Mouse (Mus musculus) yolk sac, embryonic 10.5 days (tissue): Measurements from ENCODE around the gene Crybg1.
"Not testable (repeated sequence)": the region's sequence is repeated elsewhere in the genome, so short reads cannot be mapped to it uniquely, and the experiment has no call there.

Experiments
- DNase-seq: peaks from one replicate; pipeline ENCODE4 v3.0.0-alpha.2; 2017; ENCODE audit warnings: low spot score

Crybg1 gene

DNA sequence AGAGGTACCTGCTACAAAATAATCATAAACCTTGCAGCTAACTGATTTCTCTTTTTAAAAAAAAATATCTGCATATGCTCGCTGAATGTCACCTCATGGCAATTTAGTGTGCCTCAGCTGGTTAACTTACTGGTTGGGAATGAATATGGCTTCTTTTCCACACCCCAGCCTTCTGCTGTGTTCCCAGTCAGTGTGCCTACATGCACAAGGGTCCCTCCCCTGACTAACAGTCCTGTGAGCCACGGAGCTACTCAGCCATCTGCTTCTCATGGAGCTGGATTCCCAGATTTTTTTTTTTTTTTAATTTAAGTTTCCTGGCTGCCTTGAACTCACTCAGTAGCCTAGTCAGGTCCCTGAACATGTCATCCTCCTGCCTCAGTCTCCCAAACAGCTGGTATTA, 183.7 kb downstream of the Crybg1 start:
- DNase-seq = no peak

DNA sequence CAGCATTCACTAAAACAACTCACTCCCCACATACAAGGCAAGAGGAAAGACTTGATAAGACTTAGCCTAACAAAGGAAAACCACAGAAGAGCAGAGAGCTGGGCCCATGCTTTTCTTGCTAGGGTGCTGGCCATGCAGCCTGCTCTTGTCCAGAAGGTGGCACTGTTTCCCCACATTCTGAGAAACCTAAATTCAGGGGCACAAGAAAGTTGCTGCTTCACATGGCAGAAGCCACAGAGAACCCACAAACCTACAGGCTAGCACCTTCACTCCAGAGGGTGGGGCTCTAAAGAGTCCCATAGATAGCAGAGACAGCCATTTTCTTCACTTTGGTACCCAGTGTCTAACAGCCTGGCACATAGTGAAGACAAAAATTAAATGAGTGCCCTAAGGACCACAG, 194.7 kb downstream of the Crybg1 start:
- peak; percentile 38 for DNase-seq

DNA sequence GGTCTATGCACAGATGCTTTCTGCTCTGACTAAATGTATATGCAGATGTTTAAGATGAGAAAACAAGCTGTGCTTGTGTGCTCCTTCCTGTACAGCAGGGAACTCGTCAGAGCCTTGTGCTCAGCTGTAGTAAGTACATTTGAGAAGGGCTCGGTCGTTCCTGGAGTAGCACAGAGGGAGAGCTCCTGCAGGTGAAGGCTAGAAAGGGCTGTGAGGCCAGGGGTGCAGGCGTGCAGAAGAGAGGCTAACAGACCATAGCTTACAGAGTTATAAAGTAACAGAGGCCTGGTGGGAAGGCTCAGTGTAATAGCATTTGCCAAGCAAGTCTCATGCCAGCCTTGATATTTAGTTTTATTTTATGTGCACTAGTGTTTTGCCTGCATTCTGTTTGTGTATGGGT, 203.2 kb downstream of the Crybg1 start:
- no peak for DNase-seq

DNA sequence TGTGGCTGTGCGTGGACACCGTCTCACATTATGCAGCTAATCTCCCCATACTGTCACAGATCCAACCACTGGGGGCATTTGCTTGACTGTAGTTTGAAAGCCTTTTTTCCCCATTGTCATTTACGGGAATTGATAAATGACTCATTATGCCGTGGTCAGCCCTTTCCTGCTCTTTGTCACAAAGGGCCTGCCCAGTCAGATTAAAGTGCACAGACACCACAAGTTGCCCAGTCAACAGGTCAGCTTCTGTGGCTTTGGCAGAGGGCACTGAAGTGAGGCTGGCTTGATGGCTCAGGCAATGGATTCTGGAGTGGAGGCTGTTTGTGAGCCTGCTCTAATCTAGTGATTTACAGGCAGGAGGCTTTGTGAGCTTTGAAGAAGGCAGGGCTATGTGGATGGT, 204.9 kb downstream of the Crybg1 start:
- DNase-seq = no peak

DNA sequence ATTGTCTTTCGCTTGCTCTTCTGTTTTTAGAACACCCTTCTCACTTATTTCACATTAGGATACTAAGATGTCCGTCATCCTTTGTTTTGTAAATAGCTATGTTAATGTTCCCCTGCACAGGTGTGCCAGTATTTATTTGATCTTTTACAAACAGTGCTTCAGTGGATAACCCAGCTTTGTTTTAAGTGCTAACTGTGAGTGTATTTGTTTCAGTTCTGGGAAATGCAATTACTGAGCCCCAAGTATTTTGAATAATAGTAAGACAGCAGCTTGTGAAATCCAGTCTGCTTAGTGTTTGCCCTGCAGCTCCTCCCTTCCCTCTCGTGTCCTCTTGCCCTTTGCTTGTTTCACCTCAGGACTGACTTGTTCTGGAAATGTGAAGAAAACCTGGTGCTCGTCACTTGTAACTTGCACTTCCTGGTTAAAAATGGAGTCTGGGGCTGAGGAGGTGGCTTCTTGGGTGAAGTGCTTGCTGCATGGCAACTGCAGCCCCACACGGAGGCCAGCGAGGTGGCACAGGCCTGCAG, 209.5 kb downstream of the Crybg1 start:
- peak; percentile 56 for DNase-seq

DNA sequence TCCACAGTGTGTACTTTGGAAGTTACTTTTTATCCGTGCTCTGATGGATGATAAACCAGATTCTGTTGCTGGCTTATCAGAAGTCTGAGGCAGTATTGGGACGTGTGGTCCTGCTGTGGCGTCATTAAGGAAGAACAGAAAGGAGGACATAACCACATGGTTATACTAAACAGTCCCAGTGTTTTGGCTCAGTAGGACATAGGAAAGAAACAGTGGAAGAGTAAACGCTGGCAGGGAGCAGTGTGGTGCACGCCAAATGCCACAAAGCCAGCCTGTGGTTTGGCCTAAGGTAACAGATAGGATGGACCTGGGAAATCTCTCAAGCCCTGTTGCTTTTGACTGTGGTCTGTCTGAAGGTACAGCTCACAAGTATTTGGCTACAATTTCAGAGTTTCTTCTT, 220.1 kb downstream of the Crybg1 start:
- no peak for DNase-seq

DNA sequence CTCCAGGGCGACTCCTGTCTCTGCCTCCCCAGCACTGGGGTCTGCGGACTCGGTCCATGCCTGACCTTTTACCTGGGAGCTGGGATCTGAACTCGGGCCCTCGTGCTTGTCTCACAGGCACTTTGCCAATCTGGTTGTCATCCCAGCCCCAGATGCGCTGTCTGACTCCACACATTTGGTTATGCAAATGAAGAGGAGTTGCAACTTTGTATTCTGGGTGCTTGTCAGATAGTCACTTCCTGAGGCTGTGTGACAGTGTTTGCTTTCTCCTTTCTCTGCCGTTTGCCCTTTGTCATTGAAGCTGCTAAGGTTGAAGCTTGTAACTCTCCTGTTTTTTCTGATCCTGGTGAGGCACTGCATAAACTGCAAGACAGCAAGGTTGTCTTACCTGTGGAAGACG, 220.9 kb downstream of the Crybg1 start:
- peak; percentile 60 for DNase-seq

DNA sequence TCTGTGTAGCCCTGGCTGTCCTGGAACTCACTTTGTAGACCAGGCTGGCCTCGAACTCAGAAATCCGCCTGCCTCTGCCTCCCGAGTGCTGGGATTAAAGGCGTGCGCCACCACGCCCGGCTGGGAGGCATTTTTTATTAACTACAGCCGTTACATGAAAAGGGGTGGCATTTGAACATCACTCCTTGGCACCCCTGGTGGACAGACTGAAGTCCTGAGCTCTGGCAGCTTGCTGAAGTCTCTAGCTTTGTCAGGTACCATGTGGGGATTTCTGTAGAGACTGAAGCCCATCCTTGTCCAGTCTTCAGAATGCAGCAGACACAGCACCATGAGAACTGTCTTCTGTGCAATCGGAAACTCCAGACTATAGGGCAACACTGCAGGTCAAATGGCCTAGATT, 222.9 kb downstream of the Crybg1 start:
- DNase-seq = not testable (repeated sequence)

DNA sequence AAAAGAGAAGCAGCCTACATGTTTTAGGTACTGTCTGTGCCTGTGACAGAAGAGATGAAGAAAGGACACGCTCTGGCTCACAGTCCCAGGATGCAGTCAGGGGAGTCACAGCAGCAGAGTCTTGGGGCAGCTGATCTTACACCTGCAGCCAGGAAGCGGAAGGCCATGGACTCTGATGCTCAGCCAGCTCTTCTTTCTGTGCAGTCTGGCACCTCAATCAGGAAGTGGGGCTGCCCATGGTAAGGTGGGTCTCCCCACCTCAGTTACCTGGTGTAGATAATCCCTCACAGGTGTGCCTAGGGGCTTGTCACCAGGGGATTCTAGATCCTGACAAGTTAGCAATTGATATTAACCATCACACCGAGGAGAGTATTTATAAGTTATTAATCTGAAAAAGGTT, 225.6 kb downstream of the Crybg1 start:
- no peak for DNase-seq

DNA sequence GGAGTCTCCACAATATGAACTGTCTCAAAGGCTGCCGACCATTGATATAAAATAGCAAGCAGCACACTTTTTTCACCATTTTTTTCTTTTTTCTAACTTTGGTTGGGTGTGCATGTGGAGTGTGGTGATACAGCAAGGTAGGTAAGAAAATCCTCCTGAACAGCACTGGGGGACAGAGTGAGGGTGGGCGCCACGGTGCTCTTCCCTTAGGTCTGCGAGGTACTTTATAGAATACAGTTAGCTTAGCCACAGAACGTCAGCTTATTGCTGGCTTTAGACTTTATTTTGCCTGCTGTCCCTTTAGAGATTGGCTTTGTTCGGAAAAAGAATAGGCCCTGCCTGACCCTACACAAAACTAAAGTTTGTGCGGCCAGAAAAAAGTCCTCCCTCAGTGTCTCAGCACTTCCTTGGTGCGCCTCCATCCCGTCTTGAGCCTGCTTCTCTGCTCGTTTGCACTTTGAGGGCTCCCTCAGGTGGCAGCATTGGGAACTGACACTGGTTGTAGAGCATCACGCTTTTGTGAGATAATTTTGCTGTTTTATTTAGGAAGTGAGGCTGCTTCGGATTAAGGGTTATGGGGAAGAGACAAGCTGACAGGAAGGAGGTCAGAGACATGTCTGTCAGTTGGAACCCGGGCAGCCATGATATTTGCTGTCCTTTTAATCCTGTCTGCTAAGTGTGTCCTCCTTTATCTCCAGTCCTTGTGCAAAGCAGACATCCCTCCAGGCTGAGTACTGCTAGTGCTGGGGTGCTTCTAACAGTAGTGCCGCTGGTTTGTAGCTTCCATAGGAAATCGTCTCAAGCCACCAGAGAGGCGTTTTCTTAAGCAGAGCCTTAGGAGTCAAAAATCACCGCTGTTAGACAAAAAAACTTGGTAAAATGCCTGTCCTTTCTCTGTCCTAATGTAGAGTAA, 229.7 kb downstream of the Crybg1 start:
- DNase-seq = peak; percentile 54

DNA sequence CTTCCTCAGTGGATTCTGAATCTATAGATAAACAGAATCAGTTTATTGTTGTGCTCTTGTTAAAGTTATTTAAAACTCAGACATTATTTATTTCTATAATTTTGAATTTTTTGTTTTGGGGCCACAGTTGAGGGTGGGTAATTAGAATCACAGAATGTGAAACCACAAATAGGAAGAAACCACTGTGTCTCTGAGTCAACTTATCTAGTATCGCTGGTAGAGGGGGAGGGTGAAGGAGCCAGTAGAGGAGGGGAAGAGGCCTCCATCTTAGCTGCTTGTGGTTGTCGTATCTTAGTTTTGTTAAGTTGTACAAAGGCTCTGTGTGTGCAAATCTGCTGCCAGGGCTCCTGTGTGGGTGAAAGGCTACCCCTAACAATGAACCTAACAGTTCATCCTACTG, 231.9 kb downstream of the Crybg1 start:
- no peak for DNase-seq

DNA sequence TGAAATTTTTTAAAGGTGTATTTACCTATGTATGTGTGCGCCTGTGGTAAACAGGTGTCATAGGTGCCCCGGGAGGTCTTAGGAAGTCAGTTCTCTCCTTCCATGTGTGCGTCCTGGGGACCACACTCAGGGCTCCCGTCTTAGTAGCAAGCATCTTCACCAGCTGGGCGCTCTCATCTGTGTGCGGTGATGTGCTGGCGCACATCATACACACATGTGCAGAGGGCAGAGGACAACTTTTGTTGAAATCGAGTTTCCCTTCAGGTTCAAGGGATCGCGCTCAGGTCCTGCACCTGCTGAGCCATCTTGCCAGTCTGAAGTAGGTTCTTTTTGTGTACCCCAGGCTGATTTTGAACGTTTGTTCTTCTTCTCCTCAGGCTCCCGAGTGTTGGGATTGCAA, 232.5 kb downstream of the Crybg1 start:
- no peak for DNase-seq

DNA sequence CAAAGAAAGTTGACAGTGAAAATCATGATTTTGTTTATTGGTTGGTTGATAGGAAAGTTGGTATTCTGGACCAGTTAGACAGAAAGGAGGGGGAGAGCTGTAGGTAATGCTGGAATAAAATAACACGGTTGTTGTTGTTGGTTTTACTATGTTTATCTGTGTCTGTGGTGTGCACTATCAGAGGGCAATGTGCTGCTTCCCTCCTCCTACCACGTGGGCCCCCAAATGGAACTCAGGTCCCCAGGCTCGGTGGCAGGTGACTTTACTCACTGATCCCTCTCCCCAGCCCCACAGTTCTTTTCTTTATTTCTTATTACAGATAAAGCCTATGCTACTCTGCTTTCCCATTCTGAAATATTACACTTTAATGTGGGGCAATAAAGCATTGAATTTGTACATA, 236.4 kb downstream of the Crybg1 start:
- no peak for DNase-seq

DNA sequence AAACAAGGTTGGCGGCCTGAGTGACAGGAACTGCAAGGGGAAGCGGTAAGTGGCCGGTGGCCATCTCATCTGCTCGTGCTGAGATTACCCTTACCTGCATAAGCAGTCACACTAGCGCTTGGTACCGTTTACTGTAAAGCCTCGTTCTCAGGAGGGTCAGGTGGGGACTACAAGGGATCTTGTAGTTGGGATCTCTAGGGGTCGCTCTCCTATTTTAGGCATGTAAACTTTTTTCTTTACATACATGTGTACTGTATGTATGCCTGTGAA, 237.8 kb downstream of the Crybg1 start:
- no peak for DNase-seq

DNA sequence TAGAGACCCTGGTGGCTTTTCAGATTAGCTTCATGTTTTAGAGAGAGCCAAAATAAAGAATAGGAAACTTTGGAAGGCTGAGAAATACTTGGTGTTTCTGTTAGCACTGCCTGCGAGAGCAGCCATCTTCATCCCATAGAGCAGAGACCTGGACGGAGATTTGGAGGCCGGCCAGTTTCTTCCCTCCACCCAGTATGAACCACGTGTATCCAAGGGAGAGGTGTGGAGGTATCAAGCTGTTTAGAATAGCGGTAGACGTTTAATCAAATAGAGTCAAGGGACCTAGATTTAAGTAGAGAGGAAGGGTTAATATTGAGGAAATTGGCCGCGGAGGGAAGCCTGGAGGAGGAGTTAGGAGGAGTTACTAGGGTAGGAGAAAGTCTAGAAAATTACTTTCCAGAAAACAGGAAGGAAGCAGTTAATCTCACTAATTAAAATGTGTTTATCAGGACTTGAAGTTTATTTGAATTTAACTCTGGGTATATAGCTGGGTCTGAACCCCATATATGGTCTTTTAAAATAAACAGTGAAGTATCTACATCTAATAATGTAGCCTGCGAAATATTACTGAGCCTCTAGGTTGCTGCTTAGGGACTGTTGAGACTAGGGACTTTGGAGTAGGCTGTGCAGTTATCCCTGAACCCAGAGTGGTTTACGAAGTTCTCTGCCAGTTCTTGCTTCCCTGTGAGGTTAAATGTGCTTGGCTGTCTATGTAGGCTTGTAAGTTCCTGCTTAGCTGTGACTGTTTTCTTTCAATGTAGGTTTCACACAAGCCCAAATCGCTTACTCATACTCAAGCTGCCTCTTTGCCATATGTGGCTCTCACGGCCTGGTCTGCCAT, 238.4 kb downstream of the Crybg1 start:
- no peak for DNase-seq

DNA sequence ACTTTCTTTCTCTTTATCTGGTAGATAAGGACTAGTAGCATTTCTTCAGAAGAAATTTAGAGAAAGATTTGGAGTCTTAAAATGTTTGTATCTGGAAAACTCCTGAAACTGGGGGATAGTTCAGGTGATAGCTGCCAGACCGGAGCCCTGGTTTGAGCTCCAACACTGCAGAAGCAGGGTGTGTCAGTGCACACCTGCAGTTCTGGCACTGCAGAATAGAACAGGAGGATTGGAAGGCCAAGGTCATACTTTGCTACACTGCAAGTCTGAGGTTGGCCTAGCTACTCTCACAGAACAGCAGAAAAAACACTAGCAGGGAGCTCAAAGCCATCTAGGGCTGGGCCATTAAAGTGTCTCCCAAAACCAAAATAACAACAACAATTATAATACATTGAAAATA, 244.1 kb downstream of the Crybg1 start:
- no peak for DNase-seq

DNA sequence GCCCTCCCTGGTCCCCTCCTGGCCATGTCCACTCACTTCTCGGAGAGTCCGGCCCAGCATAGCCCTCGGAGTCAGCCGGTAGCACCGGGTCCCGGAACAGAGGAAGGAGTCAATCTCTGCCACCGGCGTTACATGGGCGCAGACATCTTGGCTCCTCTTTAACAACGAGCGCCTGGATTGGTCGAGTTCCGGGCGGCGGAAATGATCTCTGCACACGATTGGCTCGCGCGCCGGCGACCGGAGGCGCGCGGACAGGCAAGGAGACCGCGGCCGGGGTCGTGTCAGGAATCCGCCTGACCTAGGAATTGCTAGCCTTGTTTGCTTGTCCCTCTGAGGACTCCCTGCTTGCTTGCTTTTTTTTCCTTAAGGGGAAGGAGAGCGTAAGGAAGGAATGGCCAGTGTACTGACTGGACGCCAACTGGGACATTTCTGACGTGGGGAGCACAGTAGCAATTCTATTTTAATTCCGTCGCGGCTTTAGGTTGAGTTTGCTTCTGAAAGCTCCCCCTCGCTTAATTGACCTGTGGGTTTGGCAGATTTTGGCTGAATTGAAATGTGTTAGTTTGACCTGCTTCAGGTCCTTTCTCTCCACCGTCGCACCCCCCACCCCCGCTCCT, 247.0 kb downstream of the Crybg1 start, which contains the start of the genes Qrsl1 and Rtn4ip1:
Gene Qrsl1, minus strand, starts transcription at position 168 of the 617 bp plus-strand sequence.
Gene Rtn4ip1, plus strand, starts transcription at position 230 of the 617 bp plus-strand sequence.
- peak; percentile 95 for DNase-seq

DNA sequence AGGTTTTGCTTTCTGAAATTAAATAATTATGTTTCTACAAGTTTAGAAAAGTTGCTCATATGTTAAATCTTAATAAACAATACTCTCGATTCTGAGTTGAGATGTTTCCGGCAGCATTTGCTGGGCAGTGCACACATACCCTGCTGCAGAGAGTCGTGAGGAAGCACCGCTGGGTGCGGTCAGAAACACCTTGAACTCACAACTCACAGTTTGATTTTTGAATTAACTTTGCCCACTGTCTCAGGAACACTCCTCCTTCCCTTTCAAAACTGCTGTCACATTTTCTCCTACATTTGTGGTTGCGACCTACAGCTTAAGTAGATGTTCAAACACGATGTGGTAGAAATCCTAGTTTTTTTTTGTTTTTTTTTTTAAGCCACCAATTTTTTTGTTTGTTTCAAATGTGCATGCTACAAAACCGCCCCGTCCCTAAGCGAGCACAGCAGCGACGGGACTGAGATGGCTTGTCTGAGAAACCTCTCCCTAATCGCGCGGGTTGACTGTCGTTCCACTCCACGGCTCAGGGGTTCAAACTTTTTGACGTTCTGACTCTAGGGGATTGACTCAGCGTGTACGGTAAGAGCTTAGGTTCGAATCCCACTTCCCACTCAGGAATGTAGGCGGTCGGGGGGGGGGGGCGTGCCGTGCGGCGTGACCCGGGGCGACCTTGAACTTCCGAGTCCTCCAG, 247.6 kb downstream of the Crybg1 start:
- no peak for DNase-seq
